Mouse (Mus musculus): ENCODE results near the gene Tsku. TPM values are rescaled to one million over a fixed set of nuclear protein-coding genes. Genes with fewer than 3 reads are reported as not detected.
A peak's percentile ranks its signal among the peaks of the same experiment; 100 is the strongest.

The Tsku gene
- 6.8 and 9.1 TPM in 2 replicates for polyA plus RNA-seq (2016; fragmentation: Nextera tagmentation; extraction: Ambion mirVana)

- Histone ChIP-seq H3K27me3 (peaks cover 10% of the 10 kb centered on the region; the same call in 1 of the 2 replicates), H3K4me2 (replicated peaks) (peak within 1 kb of the TSS; percentile 97), H3K9me3 (no peaks in the 10 kb centered on the region), H3K36me3 (no peaks in the 10 kb centered on the region), H3K4me3 (peak within 1 kb of the TSS; percentile 83), H3K4me1 (peaks cover 34% of the 10 kb centered on the region), H3K9ac (replicated peaks) (peak within 1 kb of the TSS; percentile 79), H3K27ac (replicated peaks) (peak within 1 kb of the TSS; percentile 77)
- WGBS = under 1% methylated on average over 52 of the region's 52 CpGs
- ATAC-seq (ENCODE audit: low FRiP score, low read depth) = peak; percentile 93
These were observed at the start of gene Tsku for GRCm38 (mm10) chr7:98361063-98361652. Gene Tsku (minus strand): TSS chr7:98361328.

DNA sequence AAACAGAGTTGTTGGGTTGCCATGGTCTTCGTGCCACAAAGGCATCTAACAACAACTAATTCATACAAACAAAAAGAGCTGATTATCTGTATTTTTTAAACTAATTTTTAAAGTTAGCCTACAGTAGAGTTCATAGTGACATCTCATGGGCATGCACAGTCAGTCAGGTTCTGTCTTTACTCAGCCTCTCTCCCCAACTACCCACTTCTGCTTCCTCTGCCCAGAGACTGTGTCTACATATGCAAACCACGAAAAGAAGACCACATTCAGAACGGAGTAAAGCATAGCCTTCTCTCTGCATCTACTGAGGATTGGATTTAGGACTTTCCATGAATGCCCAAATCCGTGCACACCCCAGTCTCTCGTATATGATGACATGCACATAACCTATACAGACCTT lies 46.5 kb upstream of the Tsku start:
- Histone ChIP-seq H3K4me3 (no peak overlapping the region), H3K36me3 (no peaks in the 10 kb centered on the region), H3K9ac (replicated peaks) (no peak overlapping the region), H3K27ac (replicated peaks) (no peak overlapping the region), H3K4me2 (replicated peaks) (no peak overlapping the region), H3K9me3 (no peaks in the 10 kb centered on the region), H3K27me3 (no peaks in the 10 kb centered on the region), H3K4me1 (peaks cover 3% of the 10 kb centered on the region)
- 87% methylated on average over 5 of the region's 5 CpGs for WGBS
- ATAC-seq (ENCODE audit: low FRiP score, low read depth) = no peak

- Histone ChIP-seq H3K36me3 (no peaks in the 10 kb centered on the region), H3K4me3 (no peak overlapping the region), H3K9ac (replicated peaks) (no peak overlapping the region), H3K4me2 (replicated peaks) (no peak overlapping the region), H3K27ac (replicated peaks) (no peak overlapping the region), H3K27me3 (no peaks in the 10 kb centered on the region; the same call in 1 of the 2 replicates), H3K4me1 (peaks cover 3% of the 10 kb centered on the region), H3K9me3 (no peaks in the 10 kb centered on the region)
- ATAC-seq (ENCODE audit: low FRiP score, low read depth) = no peak
- 83% methylated on average over 4 of the region's 4 CpGs for WGBS
These were observed 42.9 kb upstream of the Tsku start for GRCm38 (mm10) chr7:98403996-98404395.

DNA sequence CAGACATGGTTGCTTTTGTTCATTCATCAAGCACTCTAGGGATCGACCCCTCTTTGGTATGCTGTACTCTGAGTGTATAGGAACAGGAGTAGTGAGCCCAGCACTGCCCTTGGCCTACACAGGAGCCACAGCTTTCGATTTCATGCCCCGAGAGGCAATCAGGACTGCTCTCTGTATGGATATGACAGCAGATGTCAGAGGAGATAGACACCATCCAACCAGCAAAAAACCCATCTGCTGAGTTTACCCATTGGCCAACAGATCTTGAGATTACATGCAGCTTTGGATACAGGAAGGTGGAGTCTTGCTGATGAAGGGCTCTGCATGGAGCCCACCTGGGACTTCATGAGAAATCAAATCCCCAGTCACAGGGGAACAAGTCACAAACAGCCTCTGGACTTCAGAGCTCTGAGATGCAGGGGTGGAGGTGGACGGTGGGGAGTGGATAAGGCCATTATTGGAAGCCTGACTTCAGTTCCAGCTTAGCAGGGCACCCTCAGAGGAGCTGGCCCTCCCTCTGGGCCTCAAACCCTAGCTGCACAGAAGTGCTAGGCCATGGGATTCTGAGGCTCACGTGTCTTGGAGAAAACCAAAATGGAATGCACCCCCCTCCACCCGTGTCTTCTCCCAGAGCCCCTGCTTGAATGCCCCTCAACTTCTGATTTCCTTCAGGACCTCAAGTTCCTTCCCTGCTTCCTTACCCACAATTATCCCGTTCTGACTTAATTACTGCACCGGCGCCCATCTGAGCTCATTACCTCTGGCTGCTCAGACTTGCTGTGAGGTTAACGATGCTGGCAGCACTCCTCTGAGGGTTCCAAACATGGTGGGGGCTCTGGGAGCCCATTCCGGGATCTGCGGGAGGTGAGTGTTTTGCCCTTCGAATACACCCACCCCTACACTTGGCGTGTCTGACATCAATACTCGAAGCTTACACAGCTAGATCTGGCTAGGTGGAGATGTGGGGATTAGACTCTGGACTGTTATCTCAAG lies 41.8 kb upstream of the Tsku start:
- Histone ChIP-seq H3K9ac (replicated peaks) (no peak overlapping the region), H3K27me3 (no peaks in the 10 kb centered on the region; the same call in 1 of the 2 replicates), H3K36me3 (no peaks in the 10 kb centered on the region), H3K4me2 (replicated peaks) (no peak overlapping the region), H3K27ac (replicated peaks) (no peak overlapping the region), H3K4me3 (no peak overlapping the region), H3K9me3 (no peaks in the 10 kb centered on the region), H3K4me1 (peaks cover 3% of the 10 kb centered on the region)
- 61% methylated on average over 15 of the region's 15 CpGs for WGBS
- no peak for ATAC-seq (ENCODE audit: low FRiP score, low read depth)

DNA sequence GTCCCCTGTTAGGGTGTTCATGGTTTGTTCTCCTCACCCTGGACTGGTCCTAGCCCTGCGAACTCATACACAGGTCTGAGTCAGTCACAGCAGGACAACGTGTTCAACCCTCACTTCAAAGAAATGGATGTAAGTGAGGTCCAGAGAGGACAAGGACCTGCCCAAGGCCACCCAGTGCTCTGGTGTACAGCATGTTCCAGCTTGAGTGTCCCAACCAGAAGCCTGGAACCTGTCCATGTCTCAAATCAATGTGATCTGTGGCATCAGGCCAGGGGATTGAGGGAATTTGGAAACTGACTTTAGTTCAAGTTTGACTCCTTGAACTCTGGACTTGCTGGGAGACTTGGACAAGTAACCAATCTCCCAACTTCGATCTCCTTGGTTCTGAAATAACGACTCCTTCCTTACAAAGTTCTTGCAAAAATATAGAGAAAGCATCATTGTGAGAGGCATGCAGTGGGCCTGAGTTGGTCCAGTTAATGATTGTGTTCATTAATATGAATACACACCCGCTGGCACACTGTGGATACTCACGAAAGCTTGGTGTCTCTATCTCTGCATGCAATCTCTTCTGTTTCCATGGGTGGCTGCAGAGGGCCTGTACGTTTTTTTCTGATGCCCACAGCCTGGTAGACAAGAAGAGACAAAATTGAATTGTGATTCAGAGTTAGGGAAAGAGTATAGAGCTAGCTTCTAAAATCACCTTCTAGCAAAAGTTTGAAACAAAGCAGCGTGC lies 31.5 kb upstream of the Tsku start:
- ATAC-seq (ENCODE audit: low FRiP score, low read depth) = no peak
- H3K4me2 ChIP-seq (replicated peaks) = no peak overlapping the region
- WGBS = 88% methylated on average over 8 of the region's 8 CpGs
- no peak overlapping the region for H3K27ac ChIP-seq (replicated peaks)
- no peak overlapping the region for H3K4me3 ChIP-seq
- H3K36me3 ChIP-seq = no peaks in the 10 kb centered on the region
- H3K27me3 ChIP-seq = no peaks in the 10 kb centered on the region
- 0 out of 2 replicates have a peak, but pooled peaks cover 3% of the 10 kb centered on the region for H3K4me1 ChIP-seq
- H3K9ac ChIP-seq (replicated peaks) = no peak overlapping the region
- no peaks in the 10 kb centered on the region for H3K9me3 ChIP-seq

- WGBS = 90% methylated on average over 7 of the region's 7 CpGs
- no peak for ATAC-seq (ENCODE audit: low FRiP score, low read depth)
- Histone ChIP-seq H3K4me3 (no peak overlapping the region), H3K27ac (replicated peaks) (no peak overlapping the region), H3K27me3 (no peaks in the 10 kb centered on the region), H3K9ac (replicated peaks) (no peak overlapping the region), H3K9me3 (no peaks in the 10 kb centered on the region), H3K36me3 (no peaks in the 10 kb centered on the region), H3K4me2 (replicated peaks) (no peak overlapping the region), H3K4me1 (0 out of 2 replicates have a peak, but pooled peaks cover 3% of the 10 kb centered on the region)
These were observed 30.3 kb upstream of the Tsku start for GRCm38 (mm10) chr7:98391351-98391936.

- no peak overlapping the region for H3K27ac ChIP-seq (replicated peaks)
- H3K4me2 ChIP-seq (replicated peaks) = no peak overlapping the region
- no peaks in the 10 kb centered on the region for H3K36me3 ChIP-seq
- no peak overlapping the region for H3K4me3 ChIP-seq
- WGBS = 89% methylated on average over 2 of the region's 2 CpGs
- no peak overlapping the region for H3K9ac ChIP-seq (replicated peaks)
- no peaks in the 10 kb centered on the region for H3K27me3 ChIP-seq
- H3K4me1 ChIP-seq = 0 out of 2 replicates have a peak, but pooled peaks cover 3% of the 10 kb centered on the region
- no peaks in the 10 kb centered on the region for H3K9me3 ChIP-seq
- ATAC-seq (ENCODE audit: low FRiP score, low read depth) = no peak
These were observed 29.4 kb upstream of the Tsku start for GRCm38 (mm10) chr7:98390486-98390885.

DNA sequence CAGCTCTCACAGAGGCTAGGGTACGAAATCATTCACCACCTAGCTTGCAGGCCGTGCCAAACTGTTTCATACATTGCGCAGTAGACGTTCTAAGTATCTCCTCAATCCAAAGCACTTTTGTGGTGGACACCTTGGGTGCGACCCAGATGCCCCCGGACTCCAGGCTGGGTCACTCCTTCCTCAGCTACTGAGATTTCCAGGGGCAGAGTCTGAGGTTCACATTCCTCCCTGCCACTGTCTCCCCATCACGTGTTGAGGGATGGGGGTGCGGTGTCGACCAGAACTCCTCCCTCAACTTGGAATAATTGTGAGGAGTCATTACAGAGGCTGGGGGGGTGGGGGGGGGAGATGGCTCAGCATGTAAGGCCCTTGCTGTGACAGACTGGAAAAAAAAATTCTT lies 28.5 kb upstream of the Tsku start:
- Histone ChIP-seq H3K36me3 (no peaks in the 10 kb centered on the region), H3K9ac (replicated peaks) (no peak overlapping the region), H3K4me3 (no peak overlapping the region), H3K4me1 (0 out of 2 replicates have a peak, but pooled peaks cover 3% of the 10 kb centered on the region), H3K27me3 (no peaks in the 10 kb centered on the region), H3K9me3 (no peaks in the 10 kb centered on the region), H3K27ac (replicated peaks) (no peak overlapping the region), H3K4me2 (replicated peaks) (no peak overlapping the region)
- no peak for ATAC-seq (ENCODE audit: low FRiP score, low read depth)
- WGBS = 86% methylated on average over 9 of the region's 9 CpGs

DNA sequence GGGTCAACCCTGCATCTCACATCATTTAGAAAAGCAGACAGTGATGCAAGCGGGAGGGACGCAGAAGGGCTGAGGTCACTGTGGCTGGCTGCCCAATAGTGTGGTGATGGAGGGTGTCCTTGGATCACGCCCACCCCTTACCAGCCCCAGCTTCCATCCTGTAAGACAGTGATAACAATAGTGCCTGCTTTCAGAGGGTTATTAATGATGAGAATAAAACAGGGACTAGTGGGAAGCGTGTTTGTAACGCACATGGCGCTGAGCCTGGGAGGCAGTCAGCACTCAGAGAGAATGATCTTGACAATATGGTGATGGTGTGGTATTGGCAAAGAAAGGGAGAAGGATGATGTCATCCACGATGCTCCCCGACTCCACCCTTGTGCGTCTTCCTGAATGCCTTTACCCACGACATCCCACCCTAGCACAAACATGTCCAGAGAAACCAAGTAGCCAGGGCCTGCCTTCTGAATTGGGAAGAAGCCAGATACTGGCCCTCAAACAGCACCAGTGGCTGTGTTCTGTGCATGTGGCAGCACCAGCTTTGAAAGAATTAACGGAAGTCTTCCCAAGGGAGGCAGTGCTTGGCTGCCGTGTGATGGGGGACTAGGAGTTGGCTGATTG lies 27.9 kb upstream of the Tsku start:
- Histone ChIP-seq H3K9ac (replicated peaks) (no peak overlapping the region), H3K9me3 (no peaks in the 10 kb centered on the region), H3K4me3 (no peak overlapping the region), H3K27me3 (no peaks in the 10 kb centered on the region), H3K27ac (replicated peaks) (no peak overlapping the region), H3K4me1 (0 out of 2 replicates have a peak, but pooled peaks cover 3% of the 10 kb centered on the region), H3K36me3 (no peaks in the 10 kb centered on the region), H3K4me2 (replicated peaks) (no peak overlapping the region)
- WGBS = 82% methylated on average over 12 of the region's 12 CpGs
- no peak for ATAC-seq (ENCODE audit: low FRiP score, low read depth)

- Histone ChIP-seq H3K9ac (replicated peaks) (no peak overlapping the region), H3K4me1 (0 out of 2 replicates have a peak, but pooled peaks cover 3% of the 10 kb centered on the region), H3K36me3 (no peaks in the 10 kb centered on the region), H3K27me3 (no peaks in the 10 kb centered on the region), H3K9me3 (no peaks in the 10 kb centered on the region), H3K4me3 (no peak overlapping the region), H3K27ac (replicated peaks) (no peak overlapping the region), H3K4me2 (replicated peaks) (no peak overlapping the region)
- ATAC-seq (ENCODE audit: low FRiP score, low read depth) = no peak
- whole genome bisulfite sequencing = 76% methylated on average over 7 of the region's 7 CpGs
These were observed 26.1 kb upstream of the Tsku start for GRCm38 (mm10) chr7:98387201-98387600.

DNA sequence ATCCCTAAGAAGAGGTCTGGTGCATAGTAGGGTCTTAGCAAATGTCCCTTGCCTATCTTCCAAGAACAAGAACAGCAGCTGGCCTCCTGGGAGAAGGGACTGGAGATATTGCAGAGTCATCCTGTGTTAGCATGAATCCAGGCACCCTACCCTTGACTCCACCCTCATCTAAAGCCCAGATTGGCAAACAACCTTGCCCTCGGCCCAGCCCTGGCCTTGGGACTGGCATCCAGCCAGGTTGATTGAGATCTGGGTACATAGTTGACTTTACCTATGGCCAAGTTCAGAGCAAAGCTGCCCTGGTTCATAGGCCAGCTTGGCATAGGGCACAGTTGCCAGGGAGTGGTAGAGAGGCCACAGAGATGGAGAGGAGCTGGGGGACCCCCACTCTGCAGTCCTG lies 24.0 kb upstream of the Tsku start:
- 0 out of 2 replicates have a peak, but pooled peaks cover 3% of the 10 kb centered on the region for H3K4me1 ChIP-seq
- H3K9me3 ChIP-seq = no peaks in the 10 kb centered on the region
- WGBS = 92% methylated on average over 1 of the region's 1 CpGs
- no peaks in the 10 kb centered on the region for H3K27me3 ChIP-seq
- no peak overlapping the region for H3K4me3 ChIP-seq
- H3K9ac ChIP-seq (replicated peaks) = no peak overlapping the region
- no peaks in the 10 kb centered on the region for H3K36me3 ChIP-seq
- H3K4me2 ChIP-seq (replicated peaks) = no peak overlapping the region
- no peak overlapping the region for H3K27ac ChIP-seq (replicated peaks)
- no peak for ATAC-seq (ENCODE audit: low FRiP score, low read depth)

Data from midbrain, embryonic 12.5 days (tissue).